Mouse (Mus musculus): ENCODE measurements around the gene Lgals3.
A peak's percentile ranks its signal among the peaks of the same experiment; 100 is the strongest.

Lgals3 gene

DNA sequence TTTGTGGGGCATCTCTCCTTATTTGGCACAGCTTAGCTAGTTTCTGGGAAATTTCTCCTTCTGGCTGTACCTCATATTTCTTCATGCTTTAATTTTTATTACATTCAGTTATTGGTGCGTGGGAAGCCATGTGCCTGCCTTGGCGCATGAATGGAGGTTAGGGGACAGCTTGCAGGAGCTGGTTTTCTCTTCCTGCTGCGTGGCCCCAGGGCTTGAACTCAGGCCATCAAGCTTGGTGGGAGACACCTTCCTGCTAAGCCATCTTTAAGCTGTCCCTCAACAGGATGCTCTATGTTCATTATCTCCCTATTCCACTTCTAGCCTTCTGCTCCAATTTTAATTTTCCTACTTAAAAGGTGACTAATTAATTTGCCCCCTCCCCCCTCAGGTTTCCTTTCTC, 3.2 kb downstream of the Lgals3 start:
- no peak for DNase-seq (ENCODE audit: low spot score)

DNA sequence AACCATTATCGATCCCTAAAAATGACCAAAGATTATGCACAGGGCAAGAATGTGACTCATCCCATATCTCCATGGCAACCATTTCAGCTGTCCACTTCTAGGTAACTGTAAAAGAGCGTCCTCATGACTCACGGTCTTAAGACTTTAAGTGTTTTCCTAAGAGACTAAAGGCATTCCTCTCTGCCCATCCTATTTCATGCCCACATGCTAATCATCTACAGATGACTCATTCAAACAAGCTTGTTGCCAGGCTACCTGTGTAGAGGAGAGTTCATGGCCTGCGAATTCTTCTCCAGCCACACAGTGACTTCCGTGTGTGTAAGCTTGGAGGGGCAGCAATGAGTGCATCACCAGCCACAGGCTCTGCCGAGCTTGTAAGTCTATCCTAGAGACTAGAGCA, 4.1 kb downstream of the Lgals3 start:
- DNase-seq (ENCODE audit: low spot score) = no peak

DNA sequence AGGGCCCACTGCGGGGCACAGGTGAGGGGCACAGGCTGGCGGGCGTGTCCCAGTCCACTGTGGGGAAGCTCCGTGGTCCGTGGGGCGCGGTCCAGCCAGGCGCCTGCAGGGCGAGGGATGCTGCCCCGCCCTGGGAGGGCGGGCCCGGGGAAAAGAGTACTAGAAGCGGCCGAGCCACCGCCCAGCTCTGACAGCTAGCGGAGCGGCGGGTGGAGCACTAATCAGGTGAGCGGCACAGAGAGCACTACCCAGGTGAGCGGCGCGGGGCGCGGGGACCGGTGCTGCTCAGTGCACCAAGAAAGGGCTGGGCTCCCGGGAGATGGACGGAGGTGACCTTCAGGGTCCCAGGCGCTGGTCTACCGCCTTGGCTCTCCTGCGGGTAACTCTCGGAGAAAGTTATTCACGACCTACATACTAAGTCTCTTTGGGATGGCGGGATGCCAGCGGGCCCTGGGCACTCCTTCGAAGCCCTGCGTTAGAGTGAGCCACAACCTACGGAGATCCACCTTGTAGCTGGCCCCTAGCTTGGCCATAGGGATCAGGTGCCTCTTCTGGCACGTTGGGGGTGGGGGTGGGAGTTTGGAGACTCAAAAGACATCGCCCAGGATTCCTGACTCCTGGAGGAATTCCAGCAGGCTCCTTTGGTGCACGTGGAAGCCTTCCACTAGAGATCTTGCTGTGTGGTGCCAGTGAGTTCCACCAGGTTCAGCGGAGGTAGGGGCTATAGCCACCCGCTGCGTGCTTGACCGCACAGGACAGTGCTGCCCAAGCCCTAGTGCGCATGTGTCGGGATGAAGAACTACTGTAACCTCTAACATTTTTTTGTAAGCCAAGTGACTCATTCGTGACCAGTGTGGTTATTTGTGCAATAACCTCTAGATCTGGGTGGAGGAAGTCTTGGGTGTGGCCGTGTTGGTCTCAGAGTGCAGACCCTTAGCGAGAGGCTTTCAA, 6.5 kb downstream of the Lgals3 start:
- no peak for DNase-seq (ENCODE audit: low spot score)

DNA sequence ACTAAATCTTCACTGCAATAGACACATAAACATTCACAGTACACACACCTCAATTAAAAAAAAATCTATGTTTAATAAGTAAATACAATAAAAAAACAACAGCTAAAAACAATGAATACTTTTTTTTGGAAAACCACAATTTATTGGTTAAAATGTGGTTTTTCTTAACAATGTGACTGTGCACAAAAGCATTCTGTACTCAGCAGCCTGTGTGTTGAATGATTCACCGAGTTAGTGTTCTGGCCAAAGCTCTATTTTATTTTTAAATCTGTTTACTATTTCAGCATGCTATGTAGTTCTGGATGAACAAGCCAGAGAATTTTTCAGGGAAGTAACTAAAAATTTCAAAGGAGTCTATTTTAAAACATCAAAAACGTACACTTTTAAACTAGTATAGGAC, 9.0 kb downstream of the Lgals3 start:
- DNase-seq (ENCODE audit: low spot score) = no peak

DNA sequence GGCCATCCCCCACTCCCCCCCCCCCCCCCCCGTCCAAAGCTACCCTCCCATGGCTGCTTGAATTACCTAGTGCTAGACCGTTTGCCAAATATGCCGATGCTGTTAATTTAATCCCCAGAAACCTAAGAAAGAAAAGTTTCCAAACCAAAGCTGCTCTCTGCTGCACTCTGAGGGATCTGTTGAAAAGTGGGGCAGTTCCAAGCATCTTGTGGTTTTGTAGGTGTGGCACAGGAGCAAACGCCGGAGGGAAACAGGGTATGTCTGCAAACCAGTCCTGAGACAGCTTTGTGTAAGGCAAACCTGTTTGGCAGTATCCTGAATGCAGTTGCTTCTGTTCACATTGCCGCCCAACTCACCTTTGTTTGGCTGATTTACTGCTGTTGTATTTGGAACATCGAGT, 10.8 kb downstream of the Lgals3 start:
- DNase-seq (ENCODE audit: low spot score) = no peak

DNA sequence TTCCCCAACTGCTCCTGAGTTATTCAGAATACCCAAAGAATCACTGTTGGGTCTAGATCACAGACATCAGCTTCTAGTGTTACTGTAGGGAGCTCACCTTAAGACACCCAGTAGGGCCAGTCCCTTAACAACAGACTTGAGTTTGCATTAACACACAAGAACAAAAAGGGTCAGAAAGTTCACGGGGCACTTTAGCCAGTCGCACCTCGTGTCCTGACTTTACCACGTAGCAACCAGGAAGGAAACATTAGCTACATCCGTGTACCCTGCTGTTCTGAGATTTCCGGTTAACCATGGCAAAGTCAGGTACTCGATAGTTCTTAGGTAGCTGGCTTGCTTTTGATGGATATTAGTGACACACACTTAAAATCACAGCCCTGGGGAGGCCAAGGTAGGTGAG, 16.4 kb downstream of the Lgals3 start:
- DNase-seq (ENCODE audit: low spot score) = no peak

DNA sequence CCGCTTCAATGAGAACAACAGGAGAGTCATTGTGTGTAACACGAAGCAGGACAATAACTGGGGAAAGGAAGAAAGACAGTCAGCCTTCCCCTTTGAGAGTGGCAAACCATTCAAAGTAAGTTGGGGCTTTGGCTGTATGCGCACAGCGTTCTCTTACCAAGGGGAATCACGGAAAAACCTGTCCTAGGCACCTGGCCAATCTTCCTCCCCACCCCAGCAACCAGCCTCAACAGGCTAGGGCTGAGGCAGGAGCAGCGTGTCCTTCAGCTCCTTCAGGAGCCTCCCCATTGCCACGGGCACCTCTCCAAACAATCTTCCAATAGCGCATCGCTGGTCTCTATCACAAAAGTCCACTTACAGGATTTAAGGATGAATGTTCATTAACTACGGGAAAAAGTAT, 17.1 kb downstream of the Lgals3 start:
- no peak for DNase-seq (ENCODE audit: low spot score)

DNA sequence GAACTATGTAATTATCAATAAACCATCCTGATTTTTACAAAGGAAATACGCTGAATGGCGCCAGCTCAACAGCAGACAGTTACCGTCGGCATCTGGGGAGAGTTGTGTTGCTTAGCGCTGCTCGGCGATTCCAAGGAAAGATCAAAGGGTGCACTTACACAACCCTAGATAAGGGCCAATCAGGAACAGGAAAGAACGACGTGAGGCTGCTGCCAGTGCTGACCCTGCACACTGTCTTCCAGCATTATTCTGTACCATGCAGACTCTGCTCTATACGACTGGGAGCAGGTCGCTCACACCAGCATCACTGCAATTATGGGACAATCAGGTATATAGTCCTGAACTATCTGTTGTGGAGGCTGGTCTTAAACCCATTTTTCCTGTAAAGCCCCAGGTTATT, 18.6 kb downstream of the Lgals3 start:
- DNase-seq (ENCODE audit: low spot score) = no peak

DNA sequence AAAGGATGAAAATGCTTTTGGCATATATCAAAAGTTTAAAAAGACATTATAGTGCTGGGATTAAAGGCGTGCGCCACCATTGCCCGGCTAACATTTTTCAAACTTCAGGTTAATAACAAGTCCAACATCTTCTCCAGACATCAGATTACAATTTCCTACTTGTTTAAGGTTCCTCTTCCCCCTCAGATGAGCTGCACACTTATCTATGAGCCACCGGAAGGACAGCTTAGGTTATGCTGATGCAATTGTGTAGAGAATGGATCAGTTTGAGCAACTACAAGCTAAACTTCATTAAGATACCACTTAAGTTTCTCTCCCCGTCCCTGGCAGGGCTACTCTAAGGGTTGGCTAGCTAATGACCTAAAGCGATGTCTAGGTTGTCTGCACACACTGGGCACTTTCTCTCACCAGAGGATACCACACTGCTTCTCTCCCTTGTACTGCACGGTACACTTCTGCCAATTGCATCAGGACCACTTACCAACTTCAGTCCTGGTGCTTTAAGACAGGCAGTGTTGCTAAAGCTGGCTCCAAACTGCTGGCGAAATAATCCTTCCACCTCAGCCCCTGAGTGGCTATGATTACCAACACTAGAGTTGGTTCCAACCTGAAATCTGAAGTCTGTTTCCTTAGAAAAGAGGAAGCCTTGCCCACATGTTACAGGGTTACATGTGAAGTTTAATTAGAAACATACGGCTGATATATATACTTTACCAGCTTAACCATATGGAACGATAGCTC, 26.0 kb downstream of the Lgals3 start:
- DNase-seq (ENCODE audit: low spot score) = no peak

DNA sequence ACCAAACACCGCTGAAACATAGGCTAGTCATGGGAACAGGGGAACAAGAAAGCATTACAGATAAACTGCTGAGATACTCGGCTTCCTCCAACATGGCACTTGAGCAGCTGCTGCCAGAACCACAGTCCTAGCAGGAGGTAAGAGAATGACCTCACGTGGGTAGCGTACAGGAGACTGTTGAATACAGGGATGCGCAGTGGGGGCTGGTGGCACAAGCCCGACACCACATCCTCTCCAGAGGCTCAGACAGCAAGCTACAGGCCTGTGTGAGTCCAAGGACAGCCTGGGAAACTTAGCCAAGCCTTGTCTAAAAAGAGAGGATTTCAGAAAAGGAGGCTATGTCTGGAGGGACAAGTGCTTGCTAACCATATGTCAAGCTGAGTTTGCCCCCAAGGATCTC, 27.5 kb downstream of the Lgals3 start:
- no peak for DNase-seq (ENCODE audit: low spot score)

DNA sequence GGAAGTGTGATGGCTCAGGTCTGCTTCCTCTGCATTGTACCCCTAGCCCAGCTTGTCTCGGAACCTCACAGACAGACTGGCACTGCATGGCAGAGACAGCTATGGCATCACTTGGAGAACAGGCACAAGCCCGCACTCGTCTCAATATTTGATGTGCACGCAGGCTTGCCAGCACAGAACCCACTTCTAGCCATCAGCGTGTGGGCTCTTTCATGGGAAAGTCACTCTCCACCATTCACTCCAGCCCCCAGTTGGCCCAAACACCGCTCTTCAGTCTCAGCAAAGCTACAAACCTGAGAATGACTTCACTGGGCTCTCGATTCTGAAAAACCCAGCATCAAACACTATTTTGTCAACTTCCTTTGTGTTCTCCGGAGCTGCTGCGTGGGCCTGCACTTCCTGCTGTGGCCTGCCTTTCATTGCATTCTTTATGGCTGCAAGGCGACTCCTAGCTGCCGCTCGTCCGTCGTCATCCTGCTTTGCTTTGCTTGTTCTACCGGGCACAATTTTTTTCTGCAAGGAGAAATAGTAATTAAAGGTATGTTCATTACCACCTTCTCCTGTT, 28.0 kb downstream of the Lgals3 start:
- no peak for DNase-seq (ENCODE audit: low spot score)

DNA sequence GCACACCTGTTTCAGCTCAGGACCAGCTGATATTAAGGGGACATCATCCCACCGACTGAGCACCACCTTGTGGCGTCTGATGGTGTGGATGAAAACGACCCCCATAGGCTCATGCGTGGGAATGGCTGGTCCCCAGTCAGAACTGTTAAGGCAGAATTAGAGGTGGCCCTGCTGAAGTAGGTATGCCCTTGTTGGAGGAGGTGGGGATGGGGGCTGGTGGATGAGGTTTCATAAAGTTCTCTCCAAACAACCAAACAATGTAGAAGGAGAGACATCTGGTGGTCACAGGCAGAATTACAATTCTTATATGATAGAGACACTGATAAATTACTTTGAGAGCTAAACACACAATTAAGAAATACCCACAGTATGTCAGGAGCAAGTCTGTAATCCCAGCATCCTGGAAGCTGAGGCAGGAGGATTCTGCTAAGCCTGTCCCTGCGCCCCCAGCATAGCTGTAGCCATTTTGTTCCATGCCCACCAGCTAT, 28.7 kb downstream of the Lgals3 start:
- peak; percentile 62 for DNase-seq (ENCODE audit: low spot score)

DNA sequence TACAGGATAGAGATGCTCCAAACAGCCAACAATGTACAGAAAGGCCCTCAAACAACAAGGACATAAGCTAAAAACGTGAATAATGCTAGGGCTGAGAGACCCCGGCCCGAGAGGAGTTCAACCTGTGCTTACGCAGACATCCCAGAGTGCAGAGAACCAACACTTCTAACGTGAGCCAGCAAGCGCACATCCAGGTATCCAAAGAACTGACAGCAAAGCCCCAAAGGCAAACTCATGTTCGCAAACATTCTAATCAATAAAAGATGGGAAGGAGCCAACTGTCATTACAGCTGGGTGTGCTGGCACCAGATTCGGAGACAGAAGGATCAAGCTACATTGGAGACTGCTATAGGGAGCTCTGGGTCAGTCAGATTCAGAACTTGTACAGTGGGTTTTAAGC, 35.2 kb downstream of the Lgals3 start:
- DNase-seq (ENCODE audit: low spot score) = no peak

DNA sequence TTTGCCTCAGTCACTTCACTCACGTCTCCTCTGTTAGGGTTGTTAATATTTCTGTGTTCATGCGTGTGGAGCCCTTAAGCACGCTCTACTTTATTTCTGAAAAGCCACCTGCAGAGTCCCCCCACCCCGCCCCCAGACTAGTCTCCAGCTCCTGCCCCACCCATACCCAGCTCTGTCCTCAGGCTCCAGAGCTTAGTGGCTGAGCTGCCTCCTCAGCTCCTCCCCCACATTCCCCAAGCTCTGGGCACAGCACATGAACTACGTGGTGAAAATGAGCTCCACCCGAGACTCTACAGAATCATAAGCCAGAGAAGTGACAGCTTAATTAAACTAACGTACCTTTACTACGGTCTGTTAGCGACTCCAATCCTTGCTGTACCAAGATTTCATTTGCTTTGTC, 38.4 kb downstream of the Lgals3 start:
- no peak for DNase-seq (ENCODE audit: low spot score)

DNA sequence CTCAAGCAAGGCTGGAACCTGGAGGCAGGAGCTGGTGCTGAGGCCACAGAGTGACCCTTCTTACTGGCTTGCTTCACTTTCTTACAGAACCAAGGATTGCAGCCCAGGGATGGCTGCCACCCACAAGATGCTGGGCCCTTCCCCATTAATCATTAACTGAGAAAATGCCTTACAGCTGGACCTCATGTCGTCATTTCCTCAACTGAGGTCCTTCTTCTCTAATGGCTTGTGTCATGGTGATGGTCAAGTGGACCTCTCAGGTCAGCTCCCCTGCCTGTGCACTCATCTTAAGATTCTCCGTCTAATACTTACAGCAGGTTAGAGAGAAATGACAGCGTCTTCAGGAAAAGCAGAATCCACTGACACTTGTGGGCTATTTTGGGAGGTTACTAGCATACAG, 49.8 kb downstream of the Lgals3 start:
- DNase-seq (ENCODE audit: low spot score) = no peak

DNA sequence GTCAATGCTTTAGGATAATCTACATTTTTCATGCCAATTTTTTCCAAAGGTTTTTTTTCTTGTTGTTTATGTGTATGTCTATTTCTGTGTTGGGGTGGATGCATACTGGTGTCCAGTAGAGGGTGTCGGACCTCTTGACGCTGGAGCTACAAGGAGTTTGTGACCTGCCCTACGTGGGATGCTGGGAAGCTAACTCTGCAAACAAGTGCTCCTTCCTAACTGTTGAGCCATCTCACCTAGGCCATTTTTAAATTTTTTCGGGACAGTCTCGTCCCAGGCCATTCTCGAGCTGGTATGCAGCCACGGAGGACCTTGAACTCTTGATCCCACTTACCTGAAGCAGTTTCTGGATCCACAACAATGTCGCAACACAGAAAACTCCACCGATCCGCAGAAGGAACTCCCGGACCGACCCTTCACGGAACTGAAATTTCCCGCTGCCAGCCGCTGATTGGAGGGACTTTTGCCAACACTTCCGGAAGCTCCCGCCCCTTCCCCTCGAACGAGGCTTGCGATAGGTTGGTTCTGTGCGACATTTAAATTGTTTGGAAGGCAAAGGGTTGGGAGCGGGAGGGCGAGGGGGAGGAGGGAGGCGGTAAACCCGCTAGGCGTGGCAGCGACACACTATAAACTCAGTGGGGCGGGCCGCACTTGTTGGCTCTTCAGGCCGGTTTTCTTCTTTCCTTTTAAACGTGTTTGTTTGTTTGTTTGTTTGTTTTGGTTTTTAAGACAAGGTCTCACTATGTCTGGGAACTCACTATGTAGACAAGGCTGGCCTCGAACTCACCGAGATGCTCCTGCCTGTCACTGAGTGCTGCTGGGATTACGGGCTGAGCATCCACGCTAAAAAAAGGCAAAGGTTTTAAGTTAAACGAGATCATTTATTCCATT, 50.5 kb downstream of the Lgals3 start, which contains the start of gene Dlgap5:
TSS of gene Dlgap5 (minus strand) at position 633 of the 891 bp plus-strand sequence.
- DNase-seq (ENCODE audit: low spot score) = peak; percentile 91

DNA sequence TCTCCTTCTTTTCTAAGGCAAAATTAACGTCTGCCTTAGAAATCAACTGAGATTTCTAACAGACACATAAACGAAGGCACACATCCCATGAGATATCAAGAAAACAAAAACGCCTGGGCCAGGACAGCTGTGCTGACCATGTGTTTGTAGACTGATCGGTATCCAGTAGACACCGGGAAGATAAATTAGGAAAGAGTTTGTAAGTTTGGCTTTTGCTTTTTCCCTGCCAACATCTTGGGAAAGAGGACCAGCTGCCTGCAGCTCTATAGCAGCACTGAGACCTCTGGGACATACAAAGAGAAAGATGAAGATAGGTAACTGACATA, 51.1 kb downstream of the Lgals3 start:
- DNase-seq (ENCODE audit: low spot score) = no peak

DNA sequence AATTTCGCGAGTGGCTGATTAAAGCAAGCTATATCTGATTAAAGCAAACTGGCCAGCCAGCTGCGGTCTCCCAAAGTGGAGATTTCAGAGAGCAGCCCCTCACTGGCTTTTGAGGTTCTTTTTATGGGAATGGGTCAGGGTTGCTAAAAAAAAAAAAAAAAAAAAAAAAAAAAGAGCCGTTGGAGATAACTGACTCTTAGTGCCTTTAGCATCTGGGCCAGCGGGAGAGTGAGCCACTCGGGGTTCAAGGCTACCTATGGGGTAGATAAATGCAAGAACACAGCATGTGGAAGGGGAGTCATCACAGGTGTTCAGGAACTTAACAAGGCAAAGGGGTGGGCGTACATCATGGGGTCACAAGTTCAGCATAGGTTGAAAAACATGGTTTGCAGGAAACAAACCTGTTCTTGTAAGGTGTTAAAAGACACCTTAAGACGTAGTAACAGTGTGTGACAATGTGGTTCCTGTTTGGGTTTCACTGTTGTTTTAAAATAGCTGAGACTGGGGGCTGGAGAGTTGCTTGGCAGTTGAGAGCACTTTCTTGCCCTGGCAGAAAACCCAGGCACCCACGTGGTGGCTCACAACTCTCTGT, 51.6 kb downstream of the Lgals3 start:
- no peak for DNase-seq (ENCODE audit: low spot score)

DNA sequence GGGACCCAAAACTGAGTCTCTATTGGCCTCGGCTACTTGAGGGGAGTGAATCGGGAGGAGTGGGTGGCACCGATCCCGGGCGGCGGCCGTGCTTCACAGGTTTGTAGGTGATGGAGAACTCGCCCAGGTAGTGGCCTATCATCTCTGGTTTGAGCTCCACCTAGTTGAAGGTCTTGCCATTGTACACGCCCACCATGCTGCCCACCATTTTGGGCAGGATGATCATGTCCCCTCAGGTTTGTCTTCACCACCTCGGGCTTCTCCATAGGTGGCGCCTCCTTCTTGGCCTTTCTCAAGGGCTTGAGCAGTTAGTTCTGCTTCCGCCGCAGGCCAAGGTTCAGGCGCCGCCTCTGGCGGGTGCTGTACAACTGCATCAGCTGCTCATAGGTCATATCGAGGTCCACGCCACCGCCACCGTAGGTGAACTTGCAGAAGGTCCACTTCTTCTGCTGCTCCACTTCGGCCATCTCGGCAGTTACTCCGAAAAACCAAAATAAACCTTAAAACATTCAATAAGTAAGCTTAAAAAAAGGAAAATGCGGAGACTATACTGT, 52.2 kb downstream of the Lgals3 start:
- no peak for DNase-seq (ENCODE audit: low spot score)

DNA sequence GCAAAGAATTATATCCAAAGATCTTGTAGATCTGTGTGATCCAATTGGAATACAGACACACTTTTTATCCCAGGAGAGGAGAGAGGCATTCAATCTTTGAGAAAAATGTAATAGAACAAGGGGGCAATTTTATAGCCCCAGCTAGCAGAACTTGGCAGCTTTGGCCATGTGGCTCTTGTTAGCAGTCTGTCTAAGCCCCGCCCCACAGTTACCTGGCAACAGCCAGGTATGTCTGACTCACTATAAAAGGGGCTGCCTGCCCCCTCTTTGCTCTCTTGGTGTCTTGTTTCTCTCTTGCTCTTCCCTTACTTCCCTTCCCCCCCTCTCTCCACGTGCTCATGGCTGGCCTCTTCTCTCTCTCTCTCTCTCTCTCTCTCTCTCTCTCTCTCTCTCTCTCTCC, 54.1 kb downstream of the Lgals3 start:
- no peak for DNase-seq (ENCODE audit: low spot score)

DNA sequence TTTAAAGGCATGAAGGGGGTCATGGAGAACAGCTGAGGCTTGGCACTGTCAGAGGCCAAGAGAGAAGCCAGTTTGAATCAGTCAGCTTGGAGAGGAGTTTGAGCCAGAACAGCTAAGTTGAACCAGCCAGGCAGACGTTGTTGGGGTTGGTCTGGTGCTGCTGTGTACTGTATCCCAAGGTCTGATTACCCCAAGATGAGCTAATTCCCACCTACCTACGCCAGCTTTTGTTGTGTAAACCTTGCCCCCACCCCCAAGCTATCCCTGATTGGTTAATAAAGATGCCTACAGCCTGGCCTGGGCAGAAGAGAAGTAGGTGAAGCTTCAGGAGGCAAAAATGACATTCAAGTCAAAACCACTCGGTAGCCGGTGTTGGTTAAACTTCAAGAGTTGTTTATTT, 54.9 kb downstream of the Lgals3 start:
- no peak for DNase-seq (ENCODE audit: low spot score)

All from layer of hippocampus, adult 11-12 months (tissue).